Mouse (Mus musculus) CD4-positive helper T cell, adult 2 months (primary cell): ENCODE measurements around the gene Gm49333.
A peak's percentile ranks its signal among the peaks of the same experiment; 100 is the strongest.

Experiments
- DNase-seq: peaks from one replicate; pipeline ENCODE4 v3.0.0-alpha.2; 2012; ENCODE audit warnings: low read depth, missing footprints, low spot score

Gm49333 gene

DNA sequence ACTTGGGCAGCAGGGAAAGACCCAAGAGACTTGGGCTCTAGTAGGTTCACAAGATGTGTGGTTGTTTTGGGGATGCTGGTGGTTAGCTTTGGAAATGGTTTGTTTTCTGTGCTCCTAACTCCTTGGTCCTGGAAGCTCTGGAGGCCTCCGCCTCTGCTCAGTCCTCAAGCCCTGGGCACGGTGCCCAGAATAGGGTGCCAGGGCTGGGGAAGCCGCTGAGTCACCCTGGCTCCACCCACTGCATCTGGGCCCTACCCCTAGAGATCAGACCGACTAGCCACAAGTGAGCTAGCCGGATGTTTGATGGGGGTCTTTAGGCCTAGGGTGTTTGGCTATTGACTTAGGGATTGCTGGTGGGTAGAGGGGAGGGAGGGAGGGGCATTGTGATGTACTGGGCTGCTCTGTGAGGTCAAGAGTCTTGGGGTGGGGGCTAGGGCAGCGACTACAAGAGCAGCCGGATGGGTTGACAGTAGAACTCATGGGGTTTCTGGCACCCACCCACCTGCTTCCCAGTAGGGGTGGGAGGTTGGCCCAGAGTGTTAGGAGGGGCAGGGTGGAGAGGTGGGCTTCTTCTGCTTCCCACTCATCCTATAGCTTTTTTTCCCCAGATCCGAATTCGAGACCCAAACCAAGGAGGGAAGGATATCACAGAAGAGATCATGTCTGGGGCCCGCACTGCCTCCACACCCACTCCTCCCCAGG, 66.7 kb downstream of the Gm49333 start:
- DNase-seq = no peak

DNA sequence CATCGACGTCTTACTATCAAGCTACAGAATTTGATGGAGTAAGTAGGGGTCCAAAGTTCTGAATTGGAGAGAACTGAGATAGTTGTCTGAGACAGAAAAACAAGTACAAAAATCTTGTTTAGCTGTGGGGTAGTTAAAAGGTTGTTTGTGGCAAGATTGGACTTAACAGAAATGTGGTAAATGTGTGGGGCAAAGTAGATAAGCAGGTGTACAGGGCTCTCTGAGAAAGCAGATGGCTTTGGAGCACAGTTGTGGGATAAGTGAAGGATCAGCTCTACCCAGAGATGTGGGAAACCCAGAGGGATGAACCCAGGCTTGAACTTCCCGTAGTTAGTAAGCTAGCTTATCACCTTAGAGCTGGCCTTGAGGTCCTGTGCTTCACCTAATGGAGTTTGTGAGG, 79.4 kb downstream of the Gm49333 start:
- DNase-seq = no peak

- DNase-seq = no peak
These were observed 80.2 kb downstream of the Gm49333 start for GRCm38 (mm10) chr16:20691617-20692016.

DNA sequence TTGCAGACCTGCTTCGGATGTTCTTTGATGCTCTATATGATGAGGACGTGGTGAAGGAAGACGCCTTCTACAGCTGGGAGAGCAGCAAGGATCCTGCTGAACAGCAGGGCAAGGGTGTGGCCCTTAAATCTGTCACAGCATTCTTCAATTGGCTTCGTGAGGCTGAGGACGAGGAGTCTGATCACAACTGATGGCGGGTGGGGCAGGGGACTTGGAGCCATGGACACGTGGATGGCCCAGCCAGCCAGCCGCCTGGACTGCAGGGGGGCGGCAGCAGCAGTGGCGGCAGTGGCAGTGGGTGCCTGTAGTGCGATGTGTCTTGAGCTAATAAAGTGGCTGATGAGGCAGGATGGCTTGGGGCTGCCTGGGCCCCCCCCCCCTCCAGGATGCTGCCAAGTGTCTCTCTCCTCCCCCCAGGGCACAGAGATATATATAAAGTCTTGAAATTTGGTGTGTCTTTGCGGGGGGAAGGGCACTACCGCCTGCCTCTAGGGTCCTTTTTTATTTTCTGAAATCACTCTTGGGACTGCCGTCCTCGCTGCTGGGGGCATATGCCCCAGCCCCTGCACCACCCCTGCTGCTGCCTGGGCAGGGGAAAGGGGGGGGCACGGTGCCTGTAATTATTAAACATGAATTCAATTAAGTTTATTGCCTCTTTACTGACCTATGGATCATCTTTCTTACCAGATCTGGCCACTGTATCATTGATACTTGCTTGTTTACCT, 81.0 kb downstream of the Gm49333 start:
- DNase-seq = peak; percentile 17

- DNase-seq = peak; percentile 82
These were observed 81.8 kb downstream of the Gm49333 start, which contains the start of gene Fam131a for GRCm38 (mm10) chr16:20693111-20693701. Gene Fam131a, plus strand, starts transcription at chr16:20693241.

DNA sequence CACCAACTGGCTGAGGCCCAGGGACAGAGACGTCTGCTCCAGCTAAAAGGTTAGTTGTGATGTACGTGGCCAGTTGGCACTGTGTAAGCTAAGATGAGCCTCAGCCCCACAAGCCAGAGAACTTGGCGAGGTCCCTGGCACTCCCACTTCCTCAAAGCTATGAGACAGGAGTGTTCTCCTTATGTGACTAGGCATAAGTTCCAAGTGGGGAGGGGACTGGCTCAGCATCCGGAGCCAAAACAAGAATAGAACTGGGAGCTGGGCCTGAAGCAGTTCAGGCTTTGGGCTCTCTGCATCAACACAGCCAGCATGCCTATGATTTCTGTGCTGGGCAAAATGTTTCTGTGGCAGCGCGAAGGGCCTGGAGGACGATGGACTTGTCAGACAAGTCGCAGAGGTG, 83.4 kb downstream of the Gm49333 start:
- DNase-seq = no peak
